Mouse (Mus musculus) right cerebral cortex, adult 18-20 months (tissue): ENCODE results near the gene 4933428G20Rik.
A peak's percentile ranks its signal among the peaks of the same experiment; 100 is the strongest.

Source experiments
- DNase-seq: peaks from one replicate; pipeline ENCODE4 v3.0.0; 2022; ENCODE audit warnings: mixed read lengths

Gene 4933428G20Rik

GRCm38 (mm10) chr11:97532950-97533582 lies 32.9 kb upstream of the 4933428G20Rik start:
- DNase-seq: no peak

- DNase-seq: no peak
Observed at GRCm38 (mm10) chr11:97532354-97532753, 32.2 kb upstream of the 4933428G20Rik start.

GRCm38 (mm10) chr11:97531381-97532260 lies 31.5 kb upstream of the 4933428G20Rik start:
- peak; percentile 92 for DNase-seq

GRCm38 (mm10) chr11:97530961-97531360 lies 30.8 kb upstream of the 4933428G20Rik start:
- no peak for DNase-seq

DNA sequence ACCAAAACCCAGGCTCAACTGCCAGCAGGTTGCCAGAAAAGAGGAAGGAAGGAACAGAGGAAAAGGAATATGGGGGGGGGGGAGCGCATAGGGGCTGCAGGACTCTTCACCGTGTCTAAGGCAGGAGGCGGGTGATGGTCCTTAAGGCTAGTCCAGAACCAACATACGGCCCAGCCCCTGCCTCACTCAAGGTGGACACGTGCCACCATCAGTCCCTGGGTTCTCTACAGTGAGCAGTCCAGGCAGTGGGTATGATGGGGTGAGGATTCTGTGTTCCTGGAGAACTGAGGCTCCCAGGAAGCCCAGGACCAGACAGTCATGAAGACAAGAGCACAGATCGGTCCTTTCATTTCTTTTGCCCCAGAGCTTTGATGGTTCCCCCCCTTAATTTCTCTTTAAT lies 29.9 kb upstream of the 4933428G20Rik start:
- DNase-seq: no peak

- DNase-seq: no peak
Observed at GRCm38 (mm10) chr11:97528282-97528808, 28.2 kb upstream of the 4933428G20Rik start.

- no peak for DNase-seq
Observed at GRCm38 (mm10) chr11:97525313-97525712, 25.2 kb upstream of the 4933428G20Rik start.

- no peak for DNase-seq
Observed at GRCm38 (mm10) chr11:97524306-97524705, 24.2 kb upstream of the 4933428G20Rik start.

GRCm38 (mm10) chr11:97523827-97524261 lies 23.7 kb upstream of the 4933428G20Rik start:
- DNase-seq: no peak

GRCm38 (mm10) chr11:97523107-97523506 lies 23.0 kb upstream of the 4933428G20Rik start:
- no peak for DNase-seq

DNA sequence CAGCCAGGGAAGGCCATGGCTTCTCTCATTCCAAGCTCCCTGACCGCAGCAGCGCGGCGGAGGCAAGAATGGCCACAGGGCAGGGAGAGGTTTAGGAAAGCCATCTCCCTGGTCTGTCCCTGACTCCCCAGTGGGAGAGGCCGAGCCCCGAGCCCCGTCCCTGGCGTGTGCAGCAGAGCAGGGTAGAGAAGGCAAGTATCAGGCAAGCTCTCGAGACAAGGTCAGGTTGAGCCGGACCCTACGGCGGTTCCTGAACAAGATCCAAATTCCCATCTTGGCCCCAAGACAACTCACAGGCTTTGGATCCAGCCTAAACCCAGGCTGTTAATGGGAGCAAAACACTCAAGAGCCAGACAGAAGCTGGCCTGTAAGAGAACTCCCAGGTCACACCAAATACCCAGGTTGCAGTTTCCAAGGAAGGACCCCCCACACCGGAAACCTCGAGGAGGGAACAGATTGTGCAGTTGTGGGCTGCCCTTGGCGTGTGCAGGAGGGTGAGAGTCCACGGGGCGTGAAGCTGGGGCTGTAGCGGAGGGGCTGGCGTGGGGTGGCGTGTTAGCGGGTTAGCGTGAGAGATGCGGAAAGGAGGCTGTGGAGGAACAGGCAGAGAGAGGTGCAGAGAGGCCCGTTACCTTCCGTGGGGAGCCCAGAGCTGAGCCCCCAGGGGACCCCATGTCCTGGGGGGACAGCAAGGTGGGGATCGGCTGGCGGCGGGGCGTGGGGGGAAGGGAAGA lies 21.8 kb upstream of the 4933428G20Rik start:
- DNase-seq: no peak

DNA sequence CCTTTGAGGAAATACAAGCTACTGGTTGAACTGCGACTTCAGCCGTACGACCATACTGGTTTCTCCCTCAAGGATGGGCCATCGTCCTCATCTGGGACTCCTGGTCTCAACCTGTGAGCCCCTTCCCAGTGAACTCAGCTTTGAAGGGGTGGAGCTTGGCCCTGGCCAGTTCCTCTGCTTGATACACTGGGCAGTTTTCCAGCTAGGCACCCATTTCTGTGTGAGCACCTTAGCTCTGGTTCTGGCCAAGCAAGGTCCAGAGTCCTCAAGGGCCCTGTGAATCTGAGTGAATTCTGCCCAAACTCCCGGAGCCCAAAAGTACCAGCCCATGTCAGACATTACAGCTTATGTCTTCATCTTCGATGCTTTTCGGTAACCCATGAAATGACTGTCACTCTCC lies 20.4 kb upstream of the 4933428G20Rik start:
- no peak for DNase-seq

DNA sequence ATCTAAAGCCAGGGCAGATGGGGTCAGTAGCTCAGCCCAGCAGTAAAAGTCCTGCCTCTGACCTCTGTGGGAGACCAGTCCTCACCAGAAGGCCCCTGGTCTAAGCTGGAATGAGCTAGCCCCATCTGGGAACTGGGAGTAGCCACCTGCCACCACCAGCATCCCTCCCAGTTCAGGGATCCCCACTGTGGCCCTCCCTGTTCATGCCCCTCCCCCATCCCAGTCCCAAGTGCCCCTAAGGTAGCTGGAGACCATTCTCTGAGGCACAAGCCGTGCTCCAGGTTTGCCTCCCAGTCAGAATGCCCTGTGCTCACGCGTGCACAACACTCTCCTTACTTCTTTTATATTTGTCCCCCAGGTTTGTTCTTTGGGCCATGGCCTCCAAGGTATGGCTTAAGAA lies 12.9 kb upstream of the 4933428G20Rik start:
- no peak for DNase-seq

DNA sequence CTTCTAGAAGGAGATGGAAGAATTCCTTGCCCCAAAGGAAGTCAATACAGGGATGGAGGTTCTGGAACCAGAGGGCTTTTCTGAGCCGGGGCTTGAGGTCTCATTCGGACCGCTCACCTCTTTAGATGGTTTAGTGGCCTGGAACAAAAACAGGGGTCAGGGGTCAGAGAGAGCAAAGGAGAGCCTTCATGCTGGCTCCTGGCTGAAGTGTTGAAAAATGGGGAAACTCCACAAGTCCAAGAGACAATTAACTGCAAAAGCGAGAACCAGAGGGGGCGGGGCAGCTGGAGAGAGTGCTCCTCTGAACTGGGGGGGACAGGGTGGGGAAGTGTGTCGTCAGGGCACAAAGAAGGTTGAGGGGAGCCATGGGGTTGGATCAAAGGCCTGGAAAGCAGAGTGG lies 12.4 kb upstream of the 4933428G20Rik start:
- DNase-seq: no peak

DNA sequence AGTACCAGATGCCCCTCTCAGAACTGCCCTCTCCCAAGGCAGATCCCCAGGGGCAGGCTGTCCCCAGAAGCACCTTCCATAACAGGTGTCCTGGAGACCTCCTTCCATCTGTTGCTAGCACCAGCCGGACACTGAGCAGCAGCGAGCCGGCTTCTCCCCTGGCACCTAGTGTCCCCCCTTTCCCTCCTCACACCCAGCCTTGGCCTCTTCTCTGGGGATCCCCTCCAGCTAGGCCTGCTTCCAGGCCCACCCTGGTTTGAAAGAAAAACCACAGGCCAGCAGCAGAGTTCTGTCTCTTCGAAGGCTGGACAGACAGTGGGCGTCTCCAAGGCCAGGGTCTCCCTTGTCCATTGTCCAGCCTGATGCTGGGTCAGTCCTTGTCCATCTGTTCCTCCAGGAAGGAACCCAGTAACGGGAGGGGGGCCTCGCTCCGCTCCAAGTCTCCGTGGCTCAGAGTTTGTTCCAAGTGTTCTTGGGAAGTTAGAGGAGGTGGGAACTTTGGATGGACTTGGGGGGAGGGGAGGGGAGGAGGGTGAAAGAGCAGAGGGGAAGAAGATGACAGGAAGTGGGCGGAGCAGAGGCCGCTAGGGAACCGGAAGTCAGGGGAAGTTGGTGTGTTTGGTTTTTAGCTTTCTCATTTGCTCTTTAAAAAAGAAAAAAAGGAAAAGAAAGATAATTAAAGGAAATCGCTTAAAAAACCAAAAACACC lies 11.7 kb upstream of the 4933428G20Rik start:
- DNase-seq: no peak

DNA sequence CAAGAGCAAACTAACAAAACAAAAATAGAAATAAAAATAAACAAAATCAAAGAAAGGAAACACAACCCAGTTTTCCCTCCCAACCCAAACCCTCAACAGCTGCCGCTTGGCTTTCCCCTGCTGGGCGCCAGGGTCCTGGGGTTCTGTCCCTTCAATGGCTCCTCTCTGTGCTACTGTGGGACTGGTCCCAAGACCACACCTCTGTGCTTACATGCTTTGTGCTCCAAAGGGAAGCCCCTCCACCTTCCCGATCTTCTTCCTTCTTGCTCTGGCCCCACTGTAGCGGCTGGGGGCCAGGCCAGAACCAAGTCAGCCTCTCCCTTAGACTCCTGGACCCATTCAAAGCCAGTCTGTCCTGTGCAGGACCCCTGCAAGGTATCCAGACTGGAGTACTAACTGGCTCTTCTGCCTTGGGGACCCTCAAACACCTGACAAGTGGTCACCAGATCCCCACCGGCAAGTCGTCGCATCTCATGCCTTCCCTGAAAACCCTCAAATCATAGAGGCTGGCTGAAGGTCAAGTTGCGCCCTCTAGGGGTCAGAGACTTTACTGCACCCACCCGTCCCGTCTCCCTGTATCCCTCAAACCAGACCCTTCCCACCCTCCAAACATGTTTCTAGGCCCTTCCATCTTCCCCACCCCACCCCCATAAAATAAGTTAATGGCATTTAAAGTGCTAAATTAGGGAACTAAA lies 11.0 kb upstream of the 4933428G20Rik start:
- no peak for DNase-seq

DNA sequence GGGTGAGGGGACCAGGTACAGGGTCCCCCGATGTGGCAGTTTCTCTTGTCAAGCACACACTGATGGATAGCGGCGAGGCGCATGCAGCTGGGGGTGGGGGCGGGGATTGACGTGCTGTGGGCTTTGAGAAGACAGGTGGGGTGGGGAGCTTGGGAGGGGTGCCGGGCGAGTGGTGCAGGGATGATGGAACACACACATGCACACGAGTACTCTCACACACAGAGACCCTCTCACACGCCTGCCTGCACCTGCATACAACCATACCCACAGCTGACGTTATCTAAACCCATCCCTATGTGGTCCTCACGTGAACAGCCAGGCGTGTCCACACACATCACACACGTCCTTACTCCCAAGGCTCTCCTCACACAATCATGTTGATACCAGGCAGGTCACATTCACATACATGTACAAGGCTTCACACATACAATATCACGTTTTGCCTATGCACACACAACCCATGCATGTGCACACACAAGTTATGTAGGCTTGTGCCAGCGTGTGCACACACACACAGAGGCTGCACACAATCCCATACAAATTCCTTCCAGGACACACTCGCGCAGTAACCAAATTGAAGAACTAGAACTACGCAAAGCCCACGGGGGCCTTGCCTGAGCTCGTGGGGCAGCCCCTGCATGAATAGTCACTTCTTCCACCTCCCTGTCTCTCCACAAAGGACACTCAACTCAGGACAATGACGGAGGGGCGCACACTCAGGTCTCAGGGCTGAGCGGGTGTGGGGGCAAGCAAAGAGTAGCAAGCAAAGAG lies 9.8 kb upstream of the 4933428G20Rik start:
- DNase-seq: no peak

GRCm38 (mm10) chr11:97509058-97509457 lies 8.9 kb upstream of the 4933428G20Rik start:
- DNase-seq: no peak

DNA sequence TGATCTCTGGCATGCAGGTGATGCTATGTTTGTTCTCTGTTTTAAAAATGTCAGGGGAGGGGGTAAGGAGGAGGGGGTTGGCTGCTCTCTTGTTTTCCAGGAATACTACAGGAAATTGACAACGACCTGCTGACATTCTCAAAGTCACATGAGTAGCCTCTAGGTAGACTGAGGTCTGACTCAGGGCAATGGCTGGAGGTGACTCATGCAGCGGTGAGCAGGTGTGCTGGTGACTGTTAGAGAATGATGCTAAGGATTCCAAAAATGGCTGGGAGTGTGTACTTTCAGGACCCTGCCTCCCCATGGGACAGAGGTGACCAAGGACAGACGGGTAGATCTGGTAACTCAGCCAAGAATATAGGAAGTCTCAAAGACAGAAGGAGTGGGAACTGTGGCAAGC lies 8.1 kb upstream of the 4933428G20Rik start:
- no peak for DNase-seq

DNA sequence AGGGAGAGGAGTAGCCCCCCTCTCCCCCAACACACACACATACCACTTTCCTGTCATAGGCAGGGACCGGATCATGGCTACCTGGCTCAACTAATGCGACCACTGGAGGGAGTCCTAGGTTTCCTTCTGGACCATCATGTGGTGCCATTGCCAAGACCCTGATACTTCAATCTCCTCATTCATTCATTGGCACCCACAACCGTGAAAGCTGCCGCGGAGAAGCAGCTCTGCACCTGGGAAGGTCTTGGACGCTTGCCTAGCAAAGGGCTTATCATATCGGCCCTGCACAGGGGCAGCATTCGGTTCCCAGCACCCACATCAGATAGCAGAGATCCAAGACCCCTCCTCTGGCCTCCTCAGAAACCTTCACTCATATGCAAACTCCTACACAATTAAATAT lies 6.2 kb upstream of the 4933428G20Rik start:
- DNase-seq: no peak

DNA sequence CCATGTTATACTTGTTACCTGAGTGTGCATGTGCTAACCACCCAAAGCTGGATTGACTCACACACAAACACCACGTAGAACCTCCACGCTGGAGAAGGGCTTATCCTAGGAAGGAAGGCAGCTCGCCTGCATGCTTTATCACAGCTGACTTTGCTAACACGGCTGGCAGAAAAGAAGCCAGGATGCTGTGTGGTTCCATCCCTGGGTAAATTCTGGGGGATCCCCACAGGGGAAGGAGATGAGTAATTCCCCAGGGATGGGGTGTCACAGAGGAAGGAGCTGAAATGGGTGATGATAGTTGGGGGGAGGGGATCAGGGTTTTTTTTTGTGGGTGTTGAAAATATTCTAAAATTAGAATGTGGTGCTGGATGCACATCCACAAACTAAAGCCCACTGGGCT lies 5.6 kb upstream of the 4933428G20Rik start:
- DNase-seq: no peak
